Mouse (Mus musculus): ENCODE data around the gene Cxcl17. TPM values are rescaled to one million over a fixed set of nuclear protein-coding genes. Genes with fewer than 3 reads are reported as not detected.

The Cxcl17 gene
- polyA plus RNA-seq, 1 experiment from 2014 or later = 38.1 TPM

DNA sequence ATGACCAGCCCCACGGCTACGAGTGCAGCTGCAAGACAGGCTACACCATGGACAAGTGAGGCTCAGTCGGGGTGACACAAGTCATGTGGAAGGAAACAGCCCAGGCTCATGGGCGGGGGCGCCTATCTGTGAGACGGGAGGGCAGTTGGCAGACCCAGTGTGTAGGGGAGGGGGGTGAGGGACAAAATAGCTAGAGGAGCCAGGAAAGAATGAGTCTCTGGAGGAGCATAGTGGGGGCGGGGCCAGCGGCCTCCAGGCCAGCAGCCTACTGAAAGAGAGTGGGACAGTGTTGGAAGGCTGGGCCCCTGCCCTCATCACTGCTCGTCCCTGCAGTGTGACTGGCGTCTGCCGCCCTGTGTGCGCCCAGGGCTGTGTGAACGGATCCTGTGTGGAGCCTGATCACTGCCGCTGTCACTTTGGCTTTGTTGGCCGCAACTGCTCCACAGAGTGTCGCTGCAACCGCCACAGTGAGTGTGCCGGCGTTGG, 53.9 kb downstream of the Cxcl17 start:
- no peak overlapping the region for H3K9ac ChIP-seq (replicated peaks; ENCODE audit: low read depth)
- H3K27me3 ChIP-seq (replicated peaks; ENCODE audit: insufficient read depth, low read length) = no peaks in the 10 kb centered on the region
- peaks cover 16% of the 10 kb centered on the region; the same call in 1 of the 2 replicates for H3K36me3 ChIP-seq (ENCODE audit: insufficient read depth, low read length)
- H3K4me2 ChIP-seq (replicated peaks; ENCODE audit: low read depth, low read length) = no peak overlapping the region
- peak; percentile 17; the same call in 1 of the 2 replicates for ATAC-seq
- 81% methylated on average over 19 of the region's 19 CpGs for WGBS
- no peaks in the 10 kb centered on the region for H3K4me1 ChIP-seq (ENCODE audit: insufficient read depth, low read depth, low read length)
- H3K4me3 ChIP-seq (ENCODE audit: low read depth, low read length) = no peak overlapping the region
- H3K9me3 ChIP-seq (ENCODE audit: low read length) = no peaks in the 10 kb centered on the region
- no peak for DNase-seq (ENCODE audit: low spot score)
- H3K27ac ChIP-seq (ENCODE audit: low read length) = no peak overlapping the region
- TF ChIP-seq EP300 (IDR thresholded peaks at IDR 0.05) (no peak), CTCF (IDR thresholded peaks at IDR 0.05) (no peak)

Other genes with a start within 250 kb of the Cxcl17 start
- 0.98 and 1.4 TPM in 2 replicates for gene Pou2f2, start 233.2 kb downstream of the Cxcl17 start, polyA plus RNA-seq (2015; fragmentation: Nextera tagmentation; extraction: Ambion mirVana)
- gene Dedd2, start 192.3 kb downstream of the Cxcl17 start, polyA plus RNA-seq (2015; fragmentation: Nextera tagmentation; extraction: Ambion mirVana) = 15.9 and 18.2 TPM in 2 replicates
- 1.6 and 2.2 TPM in 2 replicates for gene Zfp526, start 191.5 kb downstream of the Cxcl17 start, polyA plus RNA-seq (2015; fragmentation: Nextera tagmentation; extraction: Ambion mirVana)
- 6.7 and 6.8 TPM in 2 replicates for gene Gsk3a, start 175.0 kb downstream of the Cxcl17 start, polyA plus RNA-seq (2015; fragmentation: Nextera tagmentation; extraction: Ambion mirVana)
- 8.7 and 10.3 TPM in 2 replicates for gene Erf, start 162.1 kb downstream of the Cxcl17 start, polyA plus RNA-seq (2015; fragmentation: Nextera tagmentation; extraction: Ambion mirVana)
- gene Cic, start 145.2 kb downstream of the Cxcl17 start, polyA plus RNA-seq (2015; fragmentation: Nextera tagmentation; extraction: Ambion mirVana) = 26.5 and 31.9 TPM in 2 replicates
- gene Pafah1b3, start 114.9 kb downstream of the Cxcl17 start, polyA plus RNA-seq (2015; fragmentation: Nextera tagmentation; extraction: Ambion mirVana) = 83.8 and 87.1 TPM in 2 replicates
- gene Prr19, start 111.5 kb downstream of the Cxcl17 start, polyA plus RNA-seq (2015; fragmentation: Nextera tagmentation; extraction: Ambion mirVana) = not detected in 2 replicates
- 0.08 TPM in 1 of 2 replicates, not detected in the other for gene Tmem145, start 106.8 kb downstream of the Cxcl17 start, polyA plus RNA-seq (2015; fragmentation: Nextera tagmentation; extraction: Ambion mirVana)
- 5.6 and 6.3 TPM in 2 replicates for gene Megf8, start 95.7 kb downstream of the Cxcl17 start, polyA plus RNA-seq (2015; fragmentation: Nextera tagmentation; extraction: Ambion mirVana)
- gene Cnfn, start 43.2 kb downstream of the Cxcl17 start, polyA plus RNA-seq (2015; fragmentation: Nextera tagmentation; extraction: Ambion mirVana) = not detected in 2 replicates
- 19.8 and 21.4 TPM in 2 replicates for gene Lipe, start 14.2 kb downstream of the Cxcl17 start, polyA plus RNA-seq (2015; fragmentation: Nextera tagmentation; extraction: Ambion mirVana)
- 21.7 and 23.5 TPM in 2 replicates for gene Ceacam1, start 64.7 kb upstream of the Cxcl17 start, polyA plus RNA-seq (2015; fragmentation: Nextera tagmentation; extraction: Ambion mirVana)
- not detected in 2 replicates for gene Ceacam2, start 127.0 kb upstream of the Cxcl17 start, polyA plus RNA-seq (2015; fragmentation: Nextera tagmentation; extraction: Ambion mirVana)
- gene Erich4, start 203.0 kb upstream of the Cxcl17 start, polyA plus RNA-seq (2015; fragmentation: Nextera tagmentation; extraction: Ambion mirVana) = not detected in 2 replicates
- 20.0 and 22.5 TPM in 2 replicates for gene Dmac2, start 206.5 kb upstream of the Cxcl17 start, polyA plus RNA-seq (2015; fragmentation: Nextera tagmentation; extraction: Ambion mirVana)
- 10.1 and 10.9 TPM in 2 replicates for gene B3gnt8, start 213.8 kb upstream of the Cxcl17 start, polyA plus RNA-seq (2015; fragmentation: Nextera tagmentation; extraction: Ambion mirVana)
- gene Bckdha, start 246.1 kb upstream of the Cxcl17 start, polyA plus RNA-seq (2015; fragmentation: Nextera tagmentation; extraction: Ambion mirVana) = 61.8 and 71.7 TPM in 2 replicates
- gene Exosc5, start 246.3 kb upstream of the Cxcl17 start, polyA plus RNA-seq (2015; fragmentation: Nextera tagmentation; extraction: Ambion mirVana) = 46.7 and 49.7 TPM in 2 replicates

Measured in lung, postnatal 0 days (tissue).